Mouse (Mus musculus): ENCODE measurements around the gene Gclm. TPM values are rescaled to one million over a fixed set of nuclear protein-coding genes. Genes with fewer than 3 reads are reported as not detected.
"Not testable (repeated sequence)": the region's sequence is repeated elsewhere in the genome, so short reads cannot be mapped to it uniquely, and the experiment has no call there.

Gclm gene
- polyA plus RNA-seq, 1 experiment from 2014 or later: 48.1 TPM

DNA sequence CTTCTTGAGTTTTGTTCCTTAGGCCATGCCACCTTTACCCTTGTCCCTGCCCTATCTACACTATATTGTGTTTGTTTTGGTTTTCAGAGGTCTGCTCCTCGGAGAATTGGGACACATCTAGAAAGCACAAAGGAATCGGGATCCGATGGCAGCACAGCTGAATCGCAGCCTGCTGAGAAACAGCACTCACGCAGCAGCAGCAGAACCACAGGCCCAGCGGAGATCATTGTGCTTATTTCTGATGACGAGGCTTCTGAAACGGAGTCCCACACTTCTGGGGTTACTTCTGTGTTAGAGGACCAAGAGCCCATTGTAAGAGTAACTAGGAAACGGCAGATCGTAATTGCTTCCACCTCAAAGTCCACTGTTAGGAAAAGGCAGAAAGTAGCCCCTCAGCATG, 29.8 kb downstream of the Gclm start:
- peak overlapping the region; percentile 68; the same call in 1 of the 2 replicates for H3K9ac ChIP-seq (replicated peaks; ENCODE audit: low read depth, low read length)
- H3K27ac ChIP-seq (ENCODE audit: low read depth, low read length): no peak overlapping the region
- WGBS: 71% methylated on average over 10 of the region's 10 CpGs
- H3K4me3 ChIP-seq (ENCODE audit: low read depth, low read length): peak overlapping the region; percentile 72
- H3K36me3 ChIP-seq (ENCODE audit: control insufficient read depth, insufficient read depth, low read length): peaks cover 28% of the 10 kb centered on the region; the same call in 1 of the 2 replicates
- no peaks in the 10 kb centered on the region for H3K9me3 ChIP-seq (ENCODE audit: control insufficient read depth, low read length)
- ATAC-seq (ENCODE audit: low read depth): no peak
- peak overlapping the region; percentile 90 for H3K4me2 ChIP-seq (ENCODE audit: low read depth, low read length)
- peaks cover 26% of the 10 kb centered on the region for H3K4me1 ChIP-seq (ENCODE audit: control insufficient read depth, insufficient read depth, low read length)
- H3K27me3 ChIP-seq (ENCODE audit: control insufficient read depth, insufficient read depth, low read length): no peaks in the 10 kb centered on the region

GRCm38 (mm10) chr3:122287195-122287594, 41.8 kb downstream of the Gclm start:
- WGBS: 80% methylated on average over 5 of the region's 5 CpGs

GRCm38 (mm10) chr3:122288613-122289195, 43.3 kb downstream of the Gclm start:
- H3K4me2 ChIP-seq (ENCODE audit: low read depth, low read length): no peak overlapping the region
- H3K9ac ChIP-seq (replicated peaks; ENCODE audit: low read depth, low read length): no peak overlapping the region
- H3K4me1 ChIP-seq (ENCODE audit: control insufficient read depth, insufficient read depth, low read length): peaks cover 15% of the 10 kb centered on the region
- no peaks in the 10 kb centered on the region; the same call in 1 of the 2 replicates for H3K27me3 ChIP-seq (ENCODE audit: control insufficient read depth, insufficient read depth, low read length)
- 83% methylated on average over 5 of the region's 5 CpGs for WGBS
- no peak overlapping the region for H3K27ac ChIP-seq (ENCODE audit: low read depth, low read length)
- H3K9me3 ChIP-seq (ENCODE audit: control insufficient read depth, low read length): no peaks in the 10 kb centered on the region
- peaks cover 7% of the 10 kb centered on the region for H3K36me3 ChIP-seq (ENCODE audit: control insufficient read depth, insufficient read depth, low read length)
- no peak overlapping the region for H3K4me3 ChIP-seq (ENCODE audit: low read depth, low read length)
- no peak for ATAC-seq (ENCODE audit: low read depth)

More at GRCm38 (mm10) chr3:122287195-122287594, 41.8 kb downstream of the Gclm start:
- no peak for ATAC-seq (ENCODE audit: low read depth)
- Histone ChIP-seq H3K4me3 (ENCODE audit: low read depth, low read length) (no peak overlapping the region), H3K27ac (ENCODE audit: low read depth, low read length) (no peak overlapping the region), H3K27me3 (ENCODE audit: control insufficient read depth, insufficient read depth, low read length) (no peaks in the 10 kb centered on the region), H3K9ac (replicated peaks; ENCODE audit: low read depth, low read length) (no peak overlapping the region), H3K36me3 (ENCODE audit: control insufficient read depth, insufficient read depth, low read length) (peaks cover 18% of the 10 kb centered on the region), H3K4me2 (ENCODE audit: low read depth, low read length) (no peak overlapping the region), H3K9me3 (ENCODE audit: control insufficient read depth, low read length) (no peaks in the 10 kb centered on the region), H3K4me1 (ENCODE audit: control insufficient read depth, insufficient read depth, low read length) (peaks cover 11% of the 10 kb centered on the region)

DNA sequence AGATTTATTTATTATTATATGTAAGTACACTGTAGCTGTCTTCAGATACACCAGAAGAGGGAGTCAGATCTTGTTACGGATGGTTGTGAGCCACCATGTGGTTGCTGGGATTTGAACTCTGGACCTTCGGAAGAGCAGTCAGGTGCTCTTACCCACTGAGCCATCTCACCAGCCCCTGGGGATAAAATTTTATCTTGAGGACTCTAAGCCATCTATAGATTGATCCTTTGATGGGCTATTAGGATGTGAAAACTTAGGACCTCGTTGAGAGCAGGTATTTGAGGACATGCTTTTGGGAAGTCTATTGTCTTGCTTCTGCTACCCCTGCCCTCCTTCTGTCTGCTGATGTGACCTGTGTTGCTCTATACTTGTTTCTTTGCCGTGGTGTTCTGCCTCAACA, 44.0 kb downstream of the Gclm start:
- not testable (repeated sequence) for H3K36me3 ChIP-seq (ENCODE audit: control insufficient read depth, insufficient read depth, low read length); H3K27ac ChIP-seq (ENCODE audit: low read depth, low read length); H3K9ac ChIP-seq (replicated peaks; ENCODE audit: low read depth, low read length); H3K4me2 ChIP-seq (ENCODE audit: low read depth, low read length); H3K9me3 ChIP-seq (ENCODE audit: control insufficient read depth, low read length); H3K4me3 ChIP-seq (ENCODE audit: low read depth, low read length); ATAC-seq (ENCODE audit: low read depth); H3K27me3 ChIP-seq (ENCODE audit: control insufficient read depth, insufficient read depth, low read length)
- H3K4me1 ChIP-seq (ENCODE audit: control insufficient read depth, insufficient read depth, low read length): peaks cover 18% of the 10 kb centered on the region
- WGBS: 68% methylated on average over 4 of the region's 4 CpGs

- no peak overlapping the region for H3K9ac ChIP-seq (replicated peaks; ENCODE audit: low read depth, low read length)
- WGBS: 77% methylated on average over 7 of the region's 7 CpGs
- no peak overlapping the region for H3K4me2 ChIP-seq (ENCODE audit: low read depth, low read length)
- H3K27ac ChIP-seq (ENCODE audit: low read depth, low read length): no peak overlapping the region
- no peaks in the 10 kb centered on the region for H3K36me3 ChIP-seq (ENCODE audit: control insufficient read depth, insufficient read depth, low read length)
- peaks cover 31% of the 10 kb centered on the region for H3K4me1 ChIP-seq (ENCODE audit: control insufficient read depth, insufficient read depth, low read length)
- ATAC-seq (ENCODE audit: low read depth): no peak
- H3K27me3 ChIP-seq (ENCODE audit: control insufficient read depth, insufficient read depth, low read length): no peaks in the 10 kb centered on the region; the same call in 1 of the 2 replicates
- H3K4me3 ChIP-seq (ENCODE audit: low read depth, low read length): no peak overlapping the region
- H3K9me3 ChIP-seq (ENCODE audit: control insufficient read depth, low read length): no peaks in the 10 kb centered on the region
Measured at GRCm38 (mm10) chr3:122290696-122291095, 45.3 kb downstream of the Gclm start.

- peak overlapping the region; percentile 85 for H3K4me3 ChIP-seq (ENCODE audit: low read depth, low read length)
- WGBS: 48% methylated on average over 12 of the region's 12 CpGs
- no peaks in the 10 kb centered on the region for H3K36me3 ChIP-seq (ENCODE audit: control insufficient read depth, insufficient read depth, low read length)
- peak overlapping the region; percentile 92 for H3K4me2 ChIP-seq (ENCODE audit: low read depth, low read length)
- 0 out of 2 replicates have a peak overlapping the region, but pooled peaks have one; percentile 100 for H3K27ac ChIP-seq (ENCODE audit: low read depth, low read length)
- no peaks in the 10 kb centered on the region; the same call in 1 of the 2 replicates for H3K27me3 ChIP-seq (ENCODE audit: control insufficient read depth, insufficient read depth, low read length)
- peaks cover 31% of the 10 kb centered on the region for H3K4me1 ChIP-seq (ENCODE audit: control insufficient read depth, insufficient read depth, low read length)
- ATAC-seq (ENCODE audit: low read depth): no peak
- H3K9me3 ChIP-seq (ENCODE audit: control insufficient read depth, low read length): no peaks in the 10 kb centered on the region
- H3K9ac ChIP-seq (replicated peaks; ENCODE audit: low read depth, low read length): peak overlapping the region; percentile 99; the same call in 1 of the 2 replicates
Measured at GRCm38 (mm10) chr3:122291828-122292227, 46.5 kb downstream of the Gclm start.

- peak overlapping the region; percentile 100 for H3K27ac ChIP-seq (ENCODE audit: low read depth, low read length)
- WGBS: 8% methylated on average over 54 of the region's 54 CpGs
- H3K4me2 ChIP-seq (ENCODE audit: low read depth, low read length): peak overlapping the region; percentile 92
- H3K27me3 ChIP-seq (ENCODE audit: control insufficient read depth, insufficient read depth, low read length): no peaks in the 10 kb centered on the region; the same call in 1 of the 2 replicates
- peaks cover 34% of the 10 kb centered on the region for H3K4me1 ChIP-seq (ENCODE audit: control insufficient read depth, insufficient read depth, low read length)
- ATAC-seq (ENCODE audit: low read depth): peak; percentile 52
- peak overlapping the region; percentile 99 for H3K9ac ChIP-seq (replicated peaks; ENCODE audit: low read depth, low read length)
- H3K4me3 ChIP-seq (ENCODE audit: low read depth, low read length): peak overlapping the region; percentile 85
- no peaks in the 10 kb centered on the region for H3K36me3 ChIP-seq (ENCODE audit: control insufficient read depth, insufficient read depth, low read length)
- no peaks in the 10 kb centered on the region for H3K9me3 ChIP-seq (ENCODE audit: control insufficient read depth, low read length)
Measured at GRCm38 (mm10) chr3:122292300-122293222, 47.2 kb downstream of the Gclm start.

DNA sequence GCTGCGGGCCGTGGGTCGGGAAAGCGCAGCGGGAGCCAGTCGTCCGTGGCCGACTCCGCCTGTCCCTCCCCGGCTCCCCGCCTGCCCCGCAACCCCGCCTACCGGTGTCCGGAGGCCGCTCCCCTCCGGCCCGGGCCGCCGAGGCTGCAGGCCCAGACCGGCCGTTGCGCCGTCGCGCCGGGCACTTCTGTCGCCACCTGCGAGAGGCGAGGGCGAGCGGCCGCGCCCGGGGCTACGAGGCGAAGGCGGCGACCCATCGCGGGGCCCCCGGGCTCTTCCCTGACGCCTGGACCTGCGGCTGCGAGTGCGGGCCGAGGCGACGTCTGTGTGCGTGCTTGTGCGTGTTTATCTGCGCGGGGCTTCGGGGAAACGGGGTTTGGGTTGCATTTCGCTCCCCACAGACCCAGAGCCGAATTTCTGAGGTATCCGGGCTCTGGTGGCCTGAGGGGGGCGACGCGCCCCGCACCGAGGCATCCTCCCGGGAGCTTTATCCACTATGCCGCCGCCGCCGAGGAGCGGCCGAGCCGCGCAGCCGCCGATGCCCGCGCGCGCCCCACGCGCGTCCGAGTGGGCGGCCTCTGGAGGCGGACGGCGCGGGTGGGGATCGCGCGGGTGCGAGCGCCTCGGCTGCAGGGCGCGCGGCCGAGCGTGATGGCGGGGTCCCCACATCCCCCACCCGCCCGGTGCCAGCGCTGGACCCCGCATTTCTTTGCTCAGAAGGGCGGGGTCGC, 48.0 kb downstream of the Gclm start:
- H3K9me3 ChIP-seq (ENCODE audit: control insufficient read depth, low read length): no peaks in the 10 kb centered on the region
- peak overlapping the region; percentile 100 for H3K27ac ChIP-seq (ENCODE audit: low read depth, low read length)
- H3K9ac ChIP-seq (replicated peaks; ENCODE audit: low read depth, low read length): peak overlapping the region; percentile 99
- ATAC-seq (ENCODE audit: low read depth): peak; percentile 62
- whole genome bisulfite sequencing: under 1% methylated on average over 90 of the region's 105 CpGs
- no peaks in the 10 kb centered on the region; the same call in 1 of the 2 replicates for H3K27me3 ChIP-seq (ENCODE audit: control insufficient read depth, insufficient read depth, low read length)
- peaks cover 34% of the 10 kb centered on the region for H3K4me1 ChIP-seq (ENCODE audit: control insufficient read depth, insufficient read depth, low read length)
- peak overlapping the region; percentile 85 for H3K4me3 ChIP-seq (ENCODE audit: low read depth, low read length)
- peak overlapping the region; percentile 92 for H3K4me2 ChIP-seq (ENCODE audit: low read depth, low read length)
- H3K36me3 ChIP-seq (ENCODE audit: control insufficient read depth, insufficient read depth, low read length): no peaks in the 10 kb centered on the region
